Mouse (Mus musculus) common myeloid progenitor, adult 5-6 weeks (primary cell): Measurements from ENCODE around the gene Olfr351. TPM values are rescaled to one million over a fixed set of nuclear protein-coding genes. Genes with fewer than 3 reads are reported as not detected.

Source experiments
- ATAC-seq: replicated peaks from 2 replicates; pipeline ENCODE4 v1.8.0; 2016; ENCODE audit warnings: low read depth, mild to moderate bottlenecking, moderate TSS enrichment, inconsistent platforms; ENCODE audit not compliant: poor library complexity, severe bottlenecking
- total RNA-seq: library from RNA; stranded (forward); fragments of 200-1000, 187-1606 nt; gene quantifications from 2 replicates; pipeline ENCODE4 v1.2.3, GENCODE M21; 2017

Gene Olfr351
- total RNA-seq, result not detected in 2 replicates

DNA sequence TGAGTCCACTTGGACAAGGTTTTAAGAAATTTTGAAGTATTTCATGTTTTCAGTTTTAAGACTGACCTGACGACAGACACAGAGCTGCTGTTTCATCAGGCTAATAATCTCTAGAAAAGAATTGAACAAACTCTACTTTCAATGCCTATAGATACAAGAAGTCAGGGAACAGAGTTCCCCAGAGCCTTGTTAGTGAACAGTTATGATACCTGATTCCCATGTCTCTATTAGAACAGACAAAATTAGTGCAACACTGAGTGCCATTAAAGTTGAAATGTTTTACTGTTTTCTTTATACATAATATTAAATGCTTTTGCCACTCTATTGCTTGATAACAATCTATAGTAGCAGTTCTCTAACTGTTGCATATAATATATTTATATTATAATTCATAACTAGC is at the start of gene Olfr351:
Olfr351 (minus strand) TSS at position 101 of the 400 bp plus-strand sequence.
- no peak for ATAC-seq

DNA sequence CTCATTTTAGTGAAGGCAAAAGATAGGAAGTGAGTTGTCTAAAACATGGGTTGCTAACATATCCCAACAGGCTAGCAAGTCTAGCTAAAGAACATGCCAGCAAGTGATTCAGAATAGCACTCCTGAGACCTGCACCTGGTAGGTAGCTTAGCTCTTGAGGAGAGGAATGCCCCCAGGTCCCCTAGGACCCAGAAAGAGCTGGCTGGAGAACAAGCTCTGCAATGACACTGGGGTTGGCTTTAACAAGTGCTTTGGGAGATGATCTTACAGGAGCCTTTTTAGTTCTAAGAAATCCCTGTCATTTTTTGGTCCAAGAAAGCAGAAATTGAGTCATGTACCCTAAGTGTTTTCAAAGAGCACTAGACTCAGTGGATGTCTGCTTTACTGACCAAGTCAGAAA is 42.9 kb upstream of the Olfr351 start, which contains the start of gene Olfr354:
Olfr354 (plus strand) TSS at position 301 of the 400 bp plus-strand sequence.
- ATAC-seq, result no peak

DNA sequence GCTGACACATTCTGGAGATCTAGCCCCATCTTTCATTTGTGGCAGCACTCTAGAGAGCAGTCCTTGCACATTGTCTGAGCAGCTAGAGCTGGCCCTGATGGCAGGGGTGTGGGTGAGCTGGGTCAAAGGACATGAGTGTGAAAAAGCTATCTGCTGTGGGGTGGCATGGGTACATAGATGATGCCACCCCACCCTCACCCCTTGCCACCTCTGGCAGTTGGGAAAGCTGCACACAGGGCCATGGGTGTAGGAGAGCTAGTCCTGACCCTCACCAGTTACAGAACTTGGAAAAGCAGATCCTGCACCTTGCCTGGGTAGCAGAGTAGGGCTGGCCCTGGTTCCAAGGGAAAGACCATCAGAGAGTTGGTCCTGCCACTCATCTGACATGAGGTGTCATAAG is 34.7 kb upstream of the Olfr351 start:
- no peak for ATAC-seq

DNA sequence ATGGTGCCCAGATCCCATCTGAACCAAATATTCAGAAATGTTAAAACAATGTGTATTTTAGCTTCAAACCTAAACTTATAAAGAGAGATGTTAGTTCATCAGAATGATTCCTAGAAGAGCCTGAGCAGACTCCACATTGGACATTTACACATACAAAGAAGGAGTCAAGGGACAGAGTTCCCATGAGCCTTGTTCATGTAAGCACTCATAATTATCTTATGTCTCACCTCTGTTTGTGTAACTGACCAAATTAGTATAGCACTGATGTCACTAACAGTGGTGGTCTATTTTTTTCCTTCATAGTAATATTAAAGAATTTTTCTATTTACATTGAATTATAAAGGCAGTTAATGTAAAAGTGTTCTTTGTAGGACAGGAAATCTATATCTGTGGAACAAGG is 30.4 kb upstream of the Olfr351 start, which contains the start of gene Olfr353:
Olfr353 (minus strand) TSS at position 101 of the 400 bp plus-strand sequence.
- ATAC-seq, result no peak

DNA sequence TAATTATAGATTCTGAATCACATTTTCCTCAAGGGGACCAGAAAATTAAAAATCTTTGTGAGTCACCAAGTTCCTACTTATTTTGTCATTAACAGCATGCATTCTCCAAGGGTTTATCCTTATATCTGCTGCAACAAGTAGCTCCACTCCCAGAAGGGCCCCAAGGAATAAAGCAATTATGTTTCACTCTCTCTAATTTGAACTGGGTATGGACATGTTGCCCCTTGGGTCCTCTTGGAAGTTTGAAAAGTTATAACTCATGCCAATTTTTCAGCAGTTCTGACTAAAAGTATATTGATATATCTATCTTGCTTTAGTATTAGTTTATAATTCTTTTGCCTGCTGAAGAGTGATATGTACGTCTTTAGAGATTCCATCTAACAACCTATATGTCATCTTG is 5.7 kb upstream of the Olfr351 start, which contains the start of gene Olfr352:
Olfr352 (plus strand) TSS at position 301 of the 400 bp plus-strand sequence.
- ATAC-seq, result no peak

DNA sequence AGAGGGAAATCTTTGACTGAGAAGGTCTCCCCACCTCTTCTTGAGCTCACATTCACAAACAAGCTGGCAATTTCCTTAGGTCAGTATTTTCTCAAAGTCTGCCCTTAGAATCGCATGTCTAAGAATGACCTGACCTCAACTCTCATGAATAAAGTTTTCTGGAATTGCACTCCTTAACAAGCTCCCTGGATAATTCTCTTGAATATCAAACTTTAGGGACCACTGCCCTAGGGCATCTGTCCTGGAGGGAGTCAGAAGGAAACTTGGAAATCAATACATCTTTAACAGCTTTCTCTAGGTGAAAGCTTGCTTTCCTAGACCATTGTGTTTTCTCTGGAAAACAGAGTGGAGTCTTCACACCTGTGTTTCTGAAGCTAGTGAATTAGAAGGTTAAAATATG is 16.4 kb downstream of the Olfr351 start, which contains the start of gene Olfr350:
Olfr350 (plus strand) TSS at position 301 of the 400 bp plus-strand sequence.
- ATAC-seq, result no peak

DNA sequence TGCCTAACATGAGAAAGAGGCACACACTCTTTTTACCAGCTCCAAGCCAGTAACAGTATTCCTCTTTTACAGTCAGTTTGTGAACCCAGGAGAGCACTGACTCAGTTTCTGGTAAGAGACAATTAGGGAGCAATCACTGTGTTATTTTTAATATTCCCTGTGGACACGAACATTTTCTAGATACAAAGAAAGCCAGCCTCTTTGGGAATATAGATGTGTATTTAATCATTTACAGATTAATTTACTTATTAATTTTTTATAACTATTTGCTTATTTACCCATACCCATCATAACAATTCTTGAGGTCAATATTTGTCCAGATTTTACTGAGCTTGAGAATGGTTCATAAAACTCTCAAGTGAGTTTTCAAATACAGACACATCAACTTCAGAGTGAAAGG is 45.5 kb downstream of the Olfr351 start, which contains the start of gene Olfr3:
Olfr3 (minus strand) TSS at position 101 of the 400 bp plus-strand sequence.
- ATAC-seq, result no peak

Other genes with a start within 250 kb of the Olfr351 start
- not detected in 2 replicates for gene Olfr345, start 222.6 kb downstream of the Olfr351 start, total RNA-seq
- not detected in 2 replicates for gene Olfr346, start 176.9 kb downstream of the Olfr351 start, total RNA-seq
- gene Olfr347, start 130.8 kb downstream of the Olfr351 start, total RNA-seq, result not detected in 2 replicates
- not detected in 2 replicates for gene Olfr348, start 78.4 kb downstream of the Olfr351 start, total RNA-seq
- not detected in 2 replicates for gene Olfr50, start 72.1 kb downstream of the Olfr351 start, total RNA-seq
- gene Olfr3, start 45.6 kb downstream of the Olfr351 start, total RNA-seq, result not detected in 2 replicates
- gene Olfr350, start 16.4 kb downstream of the Olfr351 start, total RNA-seq, result not detected in 2 replicates
- gene Olfr352, start 5.8 kb upstream of the Olfr351 start, total RNA-seq, result not detected in 2 replicates
- not detected in 2 replicates for gene Olfr353, start 30.3 kb upstream of the Olfr351 start, total RNA-seq
- not detected in 2 replicates for gene Olfr354, start 43.0 kb upstream of the Olfr351 start, total RNA-seq
- gene Olfr355, start 66.2 kb upstream of the Olfr351 start, total RNA-seq, result not detected in 2 replicates
- gene Olfr356, start 74.5 kb upstream of the Olfr351 start, total RNA-seq, result not detected in 2 replicates
- not detected in 2 replicates for gene Olfr357, start 131.2 kb upstream of the Olfr351 start, total RNA-seq
- gene Olfr358, start 146.7 kb upstream of the Olfr351 start, total RNA-seq, result not detected in 2 replicates
- gene Olfr360, start 203.1 kb upstream of the Olfr351 start, total RNA-seq, result not detected in 2 replicates
- not detected in 2 replicates for gene Olfr361, start 226.6 kb upstream of the Olfr351 start, total RNA-seq